Mouse (Mus musculus): ENCODE measurements at regions not wholly inside any gene's neighbourhood (a gene's known extent, or its start where the extent isn't known, plus 50 kb on each side); places are given as distances from the start of the nearest gene placed in this dataset.

DNA sequence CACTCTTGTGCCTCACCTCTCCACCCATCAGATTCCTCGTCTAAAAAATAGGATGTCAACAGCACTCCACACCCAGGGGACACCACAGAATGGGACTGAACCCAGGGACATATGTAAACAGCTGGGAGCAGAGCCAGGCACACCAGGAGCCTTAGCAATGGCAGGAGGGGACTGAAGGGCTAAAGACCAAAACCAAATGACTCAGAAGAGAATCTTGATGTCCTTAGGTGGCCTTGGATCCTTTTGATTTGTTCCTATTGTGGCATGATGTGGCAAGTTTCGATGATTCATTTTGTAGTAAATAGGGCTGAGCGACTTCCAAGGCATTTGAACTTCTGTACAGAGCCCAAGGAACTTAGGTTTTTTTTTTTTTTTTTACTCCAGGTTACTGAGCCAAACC is 233.4 kb downstream of the Snx10 start:
- TF ChIP-seq CTCF (conservative IDR thresholded peaks at IDR 0.05; ENCODE audit: low read length), result no peak
- no peak for TF ChIP-seq POU5F1 (IDR thresholded peaks at IDR 0.05; ENCODE audit: borderline replicate concordance, low read length)
- TF ChIP-seq NANOG (IDR thresholded peaks at IDR 0.05; ENCODE audit: borderline replicate concordance, low read length), result no peak

Measured in E14TG2a.4 (cell line).